Mouse (Mus musculus): ENCODE data around the gene Olfr311. TPM values are rescaled to one million over a fixed set of nuclear protein-coding genes. Genes with fewer than 3 reads are reported as not detected.

Olfr311 gene
- polyA plus RNA-seq, 1 experiment from 2014 or later = not detected

GRCm38 (mm10) chr11:58849731-58850130, 10.7 kb downstream of the Olfr311 start:
- Histone ChIP-seq H3K9me3 (ENCODE audit: control insufficient read depth, low read length) (no peaks in the 10 kb centered on the region), H3K4me2 (ENCODE audit: low read depth, low read length, severe bottlenecking) (no peak overlapping the region), H3K9ac (ENCODE audit: low read length) (no peak overlapping the region), H3K27me3 (ENCODE audit: control insufficient read depth, insufficient read depth, low read length) (no peaks in the 10 kb centered on the region), H3K27ac (ENCODE audit: low read depth, low read length) (no peak overlapping the region), H3K36me3 (ENCODE audit: control insufficient read depth, insufficient read depth, low read length) (peaks cover 4% of the 10 kb centered on the region; the same call in 1 of the 2 replicates), H3K4me1 (replicated peaks; ENCODE audit: control insufficient read depth, insufficient read depth, low read length) (peaks cover 3% of the 10 kb centered on the region; the same call in 1 of the 2 replicates), H3K4me3 (ENCODE audit: low read depth, low read length) (no peak overlapping the region)
- DNase-seq (ENCODE audit: low spot score) (no peak), ATAC-seq (replicated peaks; ENCODE audit: low FRiP score) (no peak)
- 68% methylated on average over 2 of the region's 2 CpGs for WGBS

DNA sequence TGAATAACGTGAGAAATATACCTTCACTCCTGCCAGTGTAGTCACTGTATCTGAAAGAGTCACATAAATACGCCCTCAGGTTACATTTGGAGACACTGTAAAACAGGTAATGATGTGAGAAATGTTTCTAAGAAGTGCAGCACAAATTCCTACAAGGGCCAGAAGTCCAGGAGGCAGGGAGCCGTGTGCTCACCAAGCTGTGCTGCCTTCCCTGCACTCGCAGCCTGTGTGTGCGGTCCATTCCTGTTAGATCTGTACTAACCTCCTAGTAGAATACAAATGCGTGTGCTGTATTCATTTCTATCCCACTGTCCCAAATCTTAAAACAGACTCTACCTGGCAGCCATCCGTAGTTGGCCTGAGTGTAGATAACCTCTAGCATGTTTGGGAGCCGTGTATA, 21.7 kb downstream of the Olfr311 start:
- H3K27ac ChIP-seq (ENCODE audit: low read depth, low read length) = no peak overlapping the region
- ATAC-seq (replicated peaks; ENCODE audit: low FRiP score) (no peak), DNase-seq (ENCODE audit: low spot score) (no peak)
- H3K27me3 ChIP-seq (ENCODE audit: control insufficient read depth, insufficient read depth, low read length) = no peaks in the 10 kb centered on the region
- H3K4me2 ChIP-seq (ENCODE audit: low read depth, low read length, severe bottlenecking) = no peak overlapping the region
- H3K36me3 ChIP-seq (ENCODE audit: control insufficient read depth, insufficient read depth, low read length) = peaks cover 19% of the 10 kb centered on the region
- H3K9ac ChIP-seq (ENCODE audit: low read length) = no peak overlapping the region
- no peak overlapping the region for H3K4me3 ChIP-seq (ENCODE audit: low read depth, low read length)
- peaks cover 11% of the 10 kb centered on the region for H3K9me3 ChIP-seq (ENCODE audit: control insufficient read depth, low read length)
- WGBS = 95% methylated on average over 8 of the region's 8 CpGs
- H3K4me1 ChIP-seq (replicated peaks; ENCODE audit: control insufficient read depth, insufficient read depth, low read length) = no peaks in the 10 kb centered on the region

- Histone ChIP-seq H3K9me3 (ENCODE audit: control insufficient read depth, low read length) (no peaks in the 10 kb centered on the region), H3K36me3 (ENCODE audit: control insufficient read depth, insufficient read depth, low read length) (no peaks in the 10 kb centered on the region), H3K27me3 (ENCODE audit: control insufficient read depth, insufficient read depth, low read length) (no peaks in the 10 kb centered on the region), H3K4me1 (replicated peaks; ENCODE audit: control insufficient read depth, insufficient read depth, low read length) (peaks cover 5% of the 10 kb centered on the region), H3K27ac (ENCODE audit: low read depth, low read length) (peak within 1 kb of the TSS; percentile 64), H3K9ac (ENCODE audit: low read length) (peak within 1 kb of the TSS; percentile 88), H3K4me3 (ENCODE audit: low read depth, low read length) (peak within 1 kb of the TSS; percentile 79), H3K4me2 (ENCODE audit: low read depth, low read length, severe bottlenecking) (peak within 1 kb of the TSS; percentile 71)
- peak; percentile 94 for ATAC-seq (replicated peaks; ENCODE audit: low FRiP score)
- DNase-seq (ENCODE audit: low spot score) = peak; percentile 85
- WGBS = 4% methylated on average over 37 of the region's 37 CpGs
Observed at GRCm38 (mm10) chr11:58867039-58867953, 28.2 kb downstream of the Olfr311 start, which contains the start of gene 2810021J22Rik. 2810021J22Rik (plus strand) TSS chr11:58867216.

GRCm38 (mm10) chr11:58867954-58868330, 28.9 kb downstream of the Olfr311 start:
- peak overlapping the region; percentile 79 for H3K4me3 ChIP-seq (ENCODE audit: low read depth, low read length)
- no peaks in the 10 kb centered on the region for H3K9me3 ChIP-seq (ENCODE audit: control insufficient read depth, low read length)
- WGBS = 89% methylated on average over 6 of the region's 6 CpGs
- DNase-seq (ENCODE audit: low spot score) (no peak), ATAC-seq (replicated peaks; ENCODE audit: low FRiP score) (no peak)
- H3K4me1 ChIP-seq (replicated peaks; ENCODE audit: control insufficient read depth, insufficient read depth, low read length) = peaks cover 5% of the 10 kb centered on the region
- no peak overlapping the region for H3K27ac ChIP-seq (ENCODE audit: low read depth, low read length)
- no peaks in the 10 kb centered on the region for H3K27me3 ChIP-seq (ENCODE audit: control insufficient read depth, insufficient read depth, low read length)
- H3K4me2 ChIP-seq (ENCODE audit: low read depth, low read length, severe bottlenecking) = peak overlapping the region; percentile 71
- H3K9ac ChIP-seq (ENCODE audit: low read length) = peak overlapping the region; percentile 88
- H3K36me3 ChIP-seq (ENCODE audit: control insufficient read depth, insufficient read depth, low read length) = no peaks in the 10 kb centered on the region

- 92% methylated on average over 4 of the region's 4 CpGs for WGBS
- Histone ChIP-seq H3K27ac (ENCODE audit: low read depth, low read length) (no peak overlapping the region), H3K9ac (ENCODE audit: low read length) (no peak overlapping the region), H3K4me1 (replicated peaks; ENCODE audit: control insufficient read depth, insufficient read depth, low read length) (peaks cover 5% of the 10 kb centered on the region), H3K9me3 (ENCODE audit: control insufficient read depth, low read length) (no peaks in the 10 kb centered on the region), H3K4me3 (ENCODE audit: low read depth, low read length) (no peak overlapping the region), H3K4me2 (ENCODE audit: low read depth, low read length, severe bottlenecking) (no peak overlapping the region), H3K36me3 (ENCODE audit: control insufficient read depth, insufficient read depth, low read length) (no peaks in the 10 kb centered on the region), H3K27me3 (ENCODE audit: control insufficient read depth, insufficient read depth, low read length) (no peaks in the 10 kb centered on the region)
- DNase-seq (ENCODE audit: low spot score) (no peak), ATAC-seq (replicated peaks; ENCODE audit: low FRiP score) (no peak)
Observed at GRCm38 (mm10) chr11:58870961-58871360, 31.9 kb downstream of the Olfr311 start.

DNA sequence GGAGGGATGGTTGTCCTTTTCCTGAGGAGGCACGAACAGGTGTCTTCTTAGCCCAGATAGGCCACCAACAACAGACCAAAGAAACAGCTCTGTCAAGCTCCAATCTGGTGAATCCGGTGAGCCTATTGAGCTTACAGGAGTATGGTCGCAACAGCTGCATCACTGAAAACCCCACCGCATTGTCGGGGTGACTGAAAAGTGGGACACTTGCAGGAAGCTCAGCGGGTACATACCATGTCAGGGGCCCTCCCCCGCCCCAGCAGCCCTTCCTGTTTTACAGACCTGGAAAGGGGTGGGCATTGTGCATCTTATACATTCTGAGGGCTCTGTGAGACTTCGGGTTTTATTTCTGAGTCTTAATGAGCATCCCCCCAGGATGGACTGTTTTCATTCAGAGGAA, 44.7 kb downstream of the Olfr311 start:
- H3K4me2 ChIP-seq (ENCODE audit: low read depth, low read length, severe bottlenecking) = no peak overlapping the region
- H3K27ac ChIP-seq (ENCODE audit: low read depth, low read length) = no peak overlapping the region
- no peak for ATAC-seq (replicated peaks; ENCODE audit: low FRiP score)
- no peak for DNase-seq (ENCODE audit: low spot score)
- H3K9ac ChIP-seq (ENCODE audit: low read length) = no peak overlapping the region
- H3K36me3 ChIP-seq (ENCODE audit: control insufficient read depth, insufficient read depth, low read length) = peaks cover 11% of the 10 kb centered on the region; the same call in 1 of the 2 replicates
- H3K27me3 ChIP-seq (ENCODE audit: control insufficient read depth, insufficient read depth, low read length) = no peaks in the 10 kb centered on the region
- H3K4me1 ChIP-seq (replicated peaks; ENCODE audit: control insufficient read depth, insufficient read depth, low read length) = no peaks in the 10 kb centered on the region
- no peaks in the 10 kb centered on the region for H3K9me3 ChIP-seq (ENCODE audit: control insufficient read depth, low read length)
- H3K4me3 ChIP-seq (ENCODE audit: low read depth, low read length) = no peak overlapping the region
- WGBS = 86% methylated on average over 8 of the region's 8 CpGs

DNA sequence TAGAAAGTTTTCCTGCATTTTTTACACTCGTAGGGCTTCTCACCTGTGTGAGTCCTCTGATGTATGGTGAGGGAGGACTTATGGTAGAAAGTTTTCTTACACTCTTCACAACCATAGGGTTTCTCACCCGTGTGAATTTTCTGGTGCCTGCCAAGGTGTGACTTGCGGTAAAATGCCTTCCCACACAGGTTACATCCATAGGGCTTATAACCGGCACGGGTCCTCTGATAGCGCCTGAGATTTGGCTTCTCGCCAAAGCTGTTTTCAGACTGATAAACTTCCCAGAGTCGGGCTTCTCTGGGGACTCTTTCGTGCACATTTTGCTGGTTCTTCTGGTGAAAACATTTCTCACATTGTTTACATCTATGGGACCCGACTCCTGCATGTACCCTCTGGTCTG, 51.5 kb downstream of the Olfr311 start:
- Histone ChIP-seq H3K4me2 (ENCODE audit: low read depth, low read length, severe bottlenecking) (no peak overlapping the region), H3K27me3 (ENCODE audit: control insufficient read depth, insufficient read depth, low read length) (no peaks in the 10 kb centered on the region), H3K4me1 (replicated peaks; ENCODE audit: control insufficient read depth, insufficient read depth, low read length) (no peaks in the 10 kb centered on the region), H3K9ac (ENCODE audit: low read length) (no peak overlapping the region), H3K4me3 (ENCODE audit: low read depth, low read length) (no peak overlapping the region), H3K9me3 (ENCODE audit: control insufficient read depth, low read length) (no peaks in the 10 kb centered on the region), H3K36me3 (ENCODE audit: control insufficient read depth, insufficient read depth, low read length) (peaks cover 5% of the 10 kb centered on the region; the same call in 1 of the 2 replicates), H3K27ac (ENCODE audit: low read depth, low read length) (no peak overlapping the region)
- WGBS = 93% methylated on average over 10 of the region's 10 CpGs
- ATAC-seq (replicated peaks; ENCODE audit: low FRiP score) (no peak), DNase-seq (ENCODE audit: low spot score) (no peak)

Measured in forebrain, embryonic 11.5 days (tissue).